Mouse (Mus musculus): ENCODE data around the gene Trim54. TPM values are rescaled to one million over a fixed set of nuclear protein-coding genes. Genes with fewer than 3 reads are reported as not detected.

Gene Trim54
- total and polyA plus RNA-seq, 2 experiments from 2014 or later, result 0.33 TPM; not detected in 1

- no peaks in the 10 kb centered on the region for H3K4me1 ChIP-seq (ENCODE audit: insufficient read depth, low read length)
- no peak overlapping the region for H3K4me2 ChIP-seq (ENCODE audit: low read depth, low read length, poor library complexity, severe bottlenecking)
- TF ChIP-seq CTCF (IDR thresholded peaks at IDR 0.05), result no peak
- H3K27ac ChIP-seq (ENCODE audit: low read depth, low read length), result no peak overlapping the region
- DNase-seq (ENCODE audit: low spot score) (no peak), ATAC-seq (ENCODE audit: low FRiP score) (no peak)
- H3K27me3 ChIP-seq (ENCODE audit: insufficient read depth, low read length), result no peaks in the 10 kb centered on the region
- WGBS, result 35% methylated on average over 10 of the region's 10 CpGs
- no peaks in the 10 kb centered on the region for H3K36me3 ChIP-seq (ENCODE audit: insufficient read depth, low read length)
- H3K4me3 ChIP-seq (ENCODE audit: low read depth, low read length), result no peak overlapping the region
- no peaks in the 10 kb centered on the region for H3K9me3 ChIP-seq (ENCODE audit: low read length)
- no peak overlapping the region for H3K9ac ChIP-seq (replicated peaks; ENCODE audit: low read length, poor library complexity, severe bottlenecking)
Observed at GRCm38 (mm10) chr5:31116912-31117311, 400 bp downstream of the Trim54 start.

- H3K9ac ChIP-seq (replicated peaks; ENCODE audit: low read length, poor library complexity, severe bottlenecking), result no peak overlapping the region
- no peak overlapping the region for H3K4me3 ChIP-seq (ENCODE audit: low read depth, low read length)
- H3K9me3 ChIP-seq (ENCODE audit: low read length), result no peaks in the 10 kb centered on the region
- WGBS, result 83% methylated on average over 8 of the region's 8 CpGs
- no peak for ATAC-seq (ENCODE audit: low FRiP score)
- TF ChIP-seq CTCF (IDR thresholded peaks at IDR 0.05), result no peak
- no peaks in the 10 kb centered on the region for H3K36me3 ChIP-seq (ENCODE audit: insufficient read depth, low read length)
- no peak for DNase-seq (ENCODE audit: low spot score)
- H3K4me2 ChIP-seq (ENCODE audit: low read depth, low read length, poor library complexity, severe bottlenecking), result no peak overlapping the region
- H3K4me1 ChIP-seq (ENCODE audit: insufficient read depth, low read length), result no peaks in the 10 kb centered on the region
- no peaks in the 10 kb centered on the region for H3K27me3 ChIP-seq (ENCODE audit: insufficient read depth, low read length)
- no peak overlapping the region for H3K27ac ChIP-seq (ENCODE audit: low read depth, low read length)
Observed at GRCm38 (mm10) chr5:31121111-31121510, 4.6 kb downstream of the Trim54 start.

GRCm38 (mm10) chr5:31123481-31123880, 7.0 kb downstream of the Trim54 start:
- 30% methylated on average over 2 of the region's 2 CpGs for WGBS
- ATAC-seq (ENCODE audit: low FRiP score), result no peak
- H3K4me3 ChIP-seq (ENCODE audit: low read depth, low read length), result no peak overlapping the region

DNA sequence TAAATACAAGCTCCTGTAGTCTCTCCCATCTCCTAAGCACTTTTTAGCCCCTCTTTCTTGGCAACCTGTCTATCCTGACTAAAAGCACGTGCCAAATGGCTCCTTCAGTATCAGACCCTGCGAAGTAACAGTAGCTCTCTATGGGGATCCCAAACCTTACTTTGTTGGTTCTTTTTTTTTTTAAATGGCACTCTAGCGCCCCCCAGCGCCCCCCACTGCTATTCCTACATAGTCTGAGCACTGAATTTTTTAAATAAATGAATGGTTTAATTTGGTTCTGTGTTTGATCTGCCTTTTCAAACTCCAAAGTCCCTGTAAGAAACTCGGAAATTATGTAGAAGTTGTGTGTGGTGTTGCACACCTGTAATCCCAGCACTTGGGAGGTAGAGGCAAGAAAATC, 9.5 kb downstream of the Trim54 start:
- Histone ChIP-seq H3K27ac (ENCODE audit: low read depth, low read length) (no peak overlapping the region), H3K9me3 (ENCODE audit: low read length) (no peaks in the 10 kb centered on the region), H3K36me3 (ENCODE audit: insufficient read depth, low read length) (no peaks in the 10 kb centered on the region), H3K4me1 (ENCODE audit: insufficient read depth, low read length) (no peaks in the 10 kb centered on the region), H3K4me3 (ENCODE audit: low read depth, low read length) (no peak overlapping the region), H3K4me2 (ENCODE audit: low read depth, low read length, poor library complexity, severe bottlenecking) (no peak overlapping the region), H3K9ac (replicated peaks; ENCODE audit: low read length, poor library complexity, severe bottlenecking) (no peak overlapping the region), H3K27me3 (ENCODE audit: insufficient read depth, low read length) (no peaks in the 10 kb centered on the region)
- no peak for TF ChIP-seq CTCF (IDR thresholded peaks at IDR 0.05)
- ATAC-seq (ENCODE audit: low FRiP score) (no peak), DNase-seq (ENCODE audit: low spot score) (no peak)
- WGBS, result 42% methylated on average over 5 of the region's 5 CpGs

More at GRCm38 (mm10) chr5:31123481-31123880, 7.0 kb downstream of the Trim54 start:
- DNase-seq (ENCODE audit: low spot score), result no peak
- Histone ChIP-seq H3K4me1 (ENCODE audit: insufficient read depth, low read length) (no peaks in the 10 kb centered on the region), H3K27ac (ENCODE audit: low read depth, low read length) (no peak overlapping the region), H3K4me2 (ENCODE audit: low read depth, low read length, poor library complexity, severe bottlenecking) (no peak overlapping the region), H3K36me3 (ENCODE audit: insufficient read depth, low read length) (no peaks in the 10 kb centered on the region), H3K9ac (replicated peaks; ENCODE audit: low read length, poor library complexity, severe bottlenecking) (no peak overlapping the region), H3K27me3 (ENCODE audit: insufficient read depth, low read length) (no peaks in the 10 kb centered on the region), H3K9me3 (ENCODE audit: low read length) (no peaks in the 10 kb centered on the region)
- no peak for TF ChIP-seq CTCF (IDR thresholded peaks at IDR 0.05)

- H3K27ac ChIP-seq (ENCODE audit: low read depth, low read length), result no peak overlapping the region
- H3K4me3 ChIP-seq (ENCODE audit: low read depth, low read length), result peak overlapping the region; percentile 36
- H3K4me2 ChIP-seq (ENCODE audit: low read depth, low read length, poor library complexity, severe bottlenecking), result peak overlapping the region; percentile 64
- 0 out of 2 replicates have a peak, but pooled peaks cover 2% of the 10 kb centered on the region for H3K36me3 ChIP-seq (ENCODE audit: insufficient read depth, low read length)
- H3K9me3 ChIP-seq (ENCODE audit: low read length), result no peaks in the 10 kb centered on the region
- WGBS, result under 1% methylated on average over 33 of the region's 33 CpGs
- H3K27me3 ChIP-seq (ENCODE audit: insufficient read depth, low read length), result peaks cover 44% of the 10 kb centered on the region
- TF ChIP-seq CTCF (IDR thresholded peaks at IDR 0.05), result no peak
- DNase-seq (ENCODE audit: low spot score), result no peak
- no peak overlapping the region for H3K9ac ChIP-seq (replicated peaks; ENCODE audit: low read length, poor library complexity, severe bottlenecking)
- ATAC-seq (ENCODE audit: low FRiP score), result 0 out of 2 replicates have a peak, but pooled peaks have one; percentile 17
- H3K4me1 ChIP-seq (ENCODE audit: insufficient read depth, low read length), result peaks cover 12% of the 10 kb centered on the region; the same call in 1 of the 2 replicates
Observed at GRCm38 (mm10) chr5:31136730-31137424, 20.4 kb downstream of the Trim54 start.

DNA sequence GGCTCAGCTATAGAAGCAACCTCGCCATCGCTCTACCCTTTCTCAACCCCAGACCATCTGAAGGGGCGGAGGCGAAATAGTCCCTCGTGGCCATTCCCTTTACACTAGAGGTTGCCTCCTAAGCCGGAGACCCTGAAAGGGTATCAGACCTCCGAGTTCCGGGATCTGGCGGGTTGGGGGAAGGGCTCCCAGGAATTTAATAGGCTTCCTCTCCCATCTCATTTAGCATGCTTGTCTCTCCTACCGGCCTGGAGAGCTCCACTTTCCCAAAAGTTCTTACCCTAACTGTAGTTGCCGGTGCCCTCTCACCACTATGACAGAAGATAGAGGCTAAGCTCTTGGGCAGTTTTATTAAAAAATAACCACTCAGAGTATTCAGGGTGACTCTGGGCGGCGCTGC, 21.1 kb downstream of the Trim54 start:
- peaks cover 44% of the 10 kb centered on the region for H3K27me3 ChIP-seq (ENCODE audit: insufficient read depth, low read length)
- peak overlapping the region; percentile 36 for H3K4me3 ChIP-seq (ENCODE audit: low read depth, low read length)
- no peak for DNase-seq (ENCODE audit: low spot score)
- H3K36me3 ChIP-seq (ENCODE audit: insufficient read depth, low read length), result 0 out of 2 replicates have a peak, but pooled peaks cover 2% of the 10 kb centered on the region
- no peak overlapping the region for H3K9ac ChIP-seq (replicated peaks; ENCODE audit: low read length, poor library complexity, severe bottlenecking)
- no peak overlapping the region for H3K27ac ChIP-seq (ENCODE audit: low read depth, low read length)
- peak overlapping the region; percentile 64 for H3K4me2 ChIP-seq (ENCODE audit: low read depth, low read length, poor library complexity, severe bottlenecking)
- no peaks in the 10 kb centered on the region for H3K9me3 ChIP-seq (ENCODE audit: low read length)
- no peak for ATAC-seq (ENCODE audit: low FRiP score)
- TF ChIP-seq CTCF (IDR thresholded peaks at IDR 0.05), result no peak
- WGBS, result under 1% methylated on average over 13 of the region's 13 CpGs
- peaks cover 12% of the 10 kb centered on the region; the same call in 1 of the 2 replicates for H3K4me1 ChIP-seq (ENCODE audit: insufficient read depth, low read length)

Measured in midbrain, postnatal 0 days (tissue).